Mouse (Mus musculus) effector memory CD4-positive, alpha-beta T cell, adult 5 months (primary cell): ENCODE results near the gene Cd164. TPM values are rescaled to one million over a fixed set of nuclear protein-coding genes. Genes with fewer than 3 reads are reported as not detected.

Experiments
- polyA plus RNA-seq: library from polyadenylated mRNA; unstranded; fragments of 100-300 nt; shearing (Covaris generic); gene quantifications from one replicate; pipeline ENCODE4 v1.2.1, GENCODE M21; 2017

Cd164 gene
- 240 TPM for polyA plus RNA-seq

GRCm38 (mm10) chr10:41518981-41519618 lies at the start of gene Cd164:
Gene Cd164 (plus strand): TSS chr10:41519414.

GRCm38 (mm10) chr10:41476171-41477017 lies 42.8 kb upstream of the Cd164 start, which contains the start of gene Mical1:
Gene Mical1 (plus strand): TSS chr10:41476314.

GRCm38 (mm10) chr10:41489708-41490517 lies 29.3 kb upstream of the Cd164 start, which contains the start of the genes Smpd2 and Ppil6:
Gene Smpd2 (minus strand): TSS chr10:41490369.
Gene Ppil6 (plus strand): TSS chr10:41490439.

Other genes with a start within 250 kb of the Cd164 start
- gene Fig4, start 216.2 kb upstream of the Cd164 start, polyA plus RNA-seq = 15.0 TPM
- gene Ak9, start 215.4 kb upstream of the Cd164 start, polyA plus RNA-seq = not detected
- gene Zbtb24, start 69.0 kb upstream of the Cd164 start, polyA plus RNA-seq = 26.8 TPM
- 117 TPM for gene Mical1, start 43.1 kb upstream of the Cd164 start, polyA plus RNA-seq
- gene Smpd2, start 29.0 kb upstream of the Cd164 start, polyA plus RNA-seq = 25.8 TPM
- not detected for gene Ppil6, start 29.0 kb upstream of the Cd164 start, polyA plus RNA-seq
- 1.1 TPM for gene Ccdc162, start 197.2 kb downstream of the Cd164 start, polyA plus RNA-seq